Mouse (Mus musculus): ENCODE results near the gene Gjb6. TPM values are rescaled to one million over a fixed set of nuclear protein-coding genes. Genes with fewer than 3 reads are reported as not detected.

Gjb6 gene
- polyA plus RNA-seq, 1 experiment from 2014 or later: 3.0 TPM

DNA sequence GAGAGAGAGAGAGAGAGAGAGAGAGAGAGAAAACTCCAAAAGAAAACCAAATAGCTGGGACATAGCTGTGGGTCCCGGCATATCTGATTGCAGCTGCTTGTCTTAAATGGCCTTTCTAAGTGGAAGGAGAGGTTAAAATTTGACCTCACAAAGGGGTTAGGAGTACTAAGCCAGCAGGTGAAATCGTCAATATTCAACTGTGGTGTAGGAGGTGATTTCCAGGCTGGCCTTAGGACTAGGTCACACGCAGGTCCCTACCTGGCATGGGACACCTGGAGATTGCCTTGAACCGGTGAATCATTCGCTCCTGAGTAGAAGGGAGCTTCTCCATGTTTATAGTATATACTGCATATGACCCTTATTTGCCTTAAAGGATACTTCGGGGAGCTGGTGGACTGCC is 30.3 kb downstream of the Gjb6 start:
- Histone ChIP-seq H3K27ac (ENCODE audit: low read depth, low read length) (no peak overlapping the region), H3K4me1 (ENCODE audit: control insufficient read depth, insufficient read depth, low read length) (peaks cover 8% of the 10 kb centered on the region; the same call in 1 of the 2 replicates), H3K4me3 (ENCODE audit: low read depth, low read length) (no peak overlapping the region), H3K9me3 (ENCODE audit: control insufficient read depth, low read length) (no peaks in the 10 kb centered on the region), H3K27me3 (ENCODE audit: control insufficient read depth, insufficient read depth, low read length) (peaks cover 44% of the 10 kb centered on the region), H3K9ac (ENCODE audit: low read length) (no peak overlapping the region), H3K36me3 (ENCODE audit: control insufficient read depth, insufficient read depth, low read length) (no peaks in the 10 kb centered on the region), H3K4me2 (no peak overlapping the region)
- 57% methylated on average over 6 of the region's 6 CpGs for WGBS
- ATAC-seq (ENCODE audit: low FRiP score) (no peak), DNase-seq (ENCODE audit: low spot score, missing footprints) (no peak)

DNA sequence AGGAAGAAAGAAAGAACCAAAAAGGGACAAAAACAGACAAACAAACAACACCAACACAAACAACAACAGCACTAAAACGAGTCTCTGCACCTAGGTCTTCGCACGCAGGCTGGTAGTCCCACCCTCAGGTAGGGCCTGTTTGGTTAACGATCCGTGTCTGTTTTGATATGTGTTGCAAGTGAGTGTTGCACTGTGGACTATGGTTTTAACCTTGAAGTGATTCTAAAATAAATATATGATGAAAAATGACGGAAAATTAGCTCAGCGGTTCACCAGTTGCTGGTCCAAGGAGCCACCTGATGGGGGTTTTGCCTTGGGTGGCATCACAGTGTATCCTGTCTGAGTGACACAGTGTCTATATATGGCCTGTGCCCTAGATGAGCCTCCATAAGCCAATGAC is 31.8 kb downstream of the Gjb6 start:
- Histone ChIP-seq H3K4me2 (no peak overlapping the region), H3K9me3 (ENCODE audit: control insufficient read depth, low read length) (no peaks in the 10 kb centered on the region), H3K27me3 (ENCODE audit: control insufficient read depth, insufficient read depth, low read length) (peaks cover 38% of the 10 kb centered on the region), H3K4me1 (ENCODE audit: control insufficient read depth, insufficient read depth, low read length) (peaks cover 8% of the 10 kb centered on the region; the same call in 1 of the 2 replicates), H3K36me3 (ENCODE audit: control insufficient read depth, insufficient read depth, low read length) (no peaks in the 10 kb centered on the region), H3K27ac (ENCODE audit: low read depth, low read length) (no peak overlapping the region), H3K9ac (ENCODE audit: low read length) (no peak overlapping the region), H3K4me3 (ENCODE audit: low read depth, low read length) (no peak overlapping the region)
- DNase-seq (ENCODE audit: low spot score, missing footprints): no peak
- 91% methylated on average over 7 of the region's 7 CpGs for WGBS
- no peak for ATAC-seq (ENCODE audit: low FRiP score)

DNA sequence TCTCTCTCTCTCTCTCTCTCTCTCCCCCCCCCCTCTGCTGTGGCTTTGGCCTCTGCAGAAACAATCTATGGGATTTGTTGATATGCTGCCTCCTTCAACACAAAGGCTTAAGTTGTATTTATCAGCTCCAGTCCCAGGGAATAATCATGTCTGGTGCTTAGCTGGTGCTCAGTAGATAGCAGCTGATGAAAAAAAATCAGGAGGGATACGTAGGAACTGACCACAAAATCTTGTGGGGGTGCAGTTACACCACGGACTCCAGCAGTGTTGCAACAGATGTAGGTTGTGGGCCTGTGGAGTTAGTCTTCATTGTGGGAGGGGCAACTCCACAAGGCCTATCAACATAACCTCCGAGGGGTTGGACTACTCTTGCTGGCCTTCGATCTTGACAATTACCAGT is 37.6 kb downstream of the Gjb6 start:
- DNase-seq (ENCODE audit: low spot score, missing footprints) (no peak), ATAC-seq (ENCODE audit: low FRiP score) (no peak)
- H3K4me2 ChIP-seq: no peak overlapping the region
- no peaks in the 10 kb centered on the region for H3K4me1 ChIP-seq (ENCODE audit: control insufficient read depth, insufficient read depth, low read length)
- no peaks in the 10 kb centered on the region for H3K36me3 ChIP-seq (ENCODE audit: control insufficient read depth, insufficient read depth, low read length)
- H3K9ac ChIP-seq (ENCODE audit: low read length): no peak overlapping the region
- H3K27ac ChIP-seq (ENCODE audit: low read depth, low read length): no peak overlapping the region
- WGBS: 83% methylated on average over 4 of the region's 4 CpGs
- no peaks in the 10 kb centered on the region for H3K27me3 ChIP-seq (ENCODE audit: control insufficient read depth, insufficient read depth, low read length)
- no peaks in the 10 kb centered on the region for H3K9me3 ChIP-seq (ENCODE audit: control insufficient read depth, low read length)
- no peak overlapping the region for H3K4me3 ChIP-seq (ENCODE audit: low read depth, low read length)

DNA sequence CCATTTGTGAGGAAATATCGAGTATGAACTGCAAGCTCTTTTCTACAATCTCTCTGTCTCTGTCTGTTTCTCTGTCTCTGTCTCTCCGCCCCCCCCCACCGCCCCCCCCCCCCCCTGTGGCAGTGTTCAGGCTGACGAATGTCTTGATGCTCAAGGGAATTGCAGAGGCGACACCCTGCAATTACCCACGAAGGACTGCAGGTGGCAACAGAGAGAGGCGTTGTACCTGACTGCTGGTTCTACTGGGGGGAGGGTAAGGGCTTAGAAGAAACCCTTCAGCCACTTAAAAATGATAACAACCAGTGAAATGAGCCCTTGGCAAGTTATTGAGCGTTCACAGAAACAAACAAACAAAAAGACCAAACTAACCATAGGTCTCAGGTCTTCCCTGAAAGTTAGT is 40.4 kb downstream of the Gjb6 start:
- H3K36me3 ChIP-seq (ENCODE audit: control insufficient read depth, insufficient read depth, low read length): no peaks in the 10 kb centered on the region
- 8% methylated on average over 7 of the region's 8 CpGs for WGBS
- no peak overlapping the region for H3K27ac ChIP-seq (ENCODE audit: low read depth, low read length)
- no peak overlapping the region for H3K4me3 ChIP-seq (ENCODE audit: low read depth, low read length)
- no peaks in the 10 kb centered on the region for H3K4me1 ChIP-seq (ENCODE audit: control insufficient read depth, insufficient read depth, low read length)
- no peak overlapping the region for H3K4me2 ChIP-seq
- H3K9ac ChIP-seq (ENCODE audit: low read length): no peak overlapping the region
- no peak for DNase-seq (ENCODE audit: low spot score, missing footprints)
- no peaks in the 10 kb centered on the region for H3K9me3 ChIP-seq (ENCODE audit: control insufficient read depth, low read length)
- no peaks in the 10 kb centered on the region for H3K27me3 ChIP-seq (ENCODE audit: control insufficient read depth, insufficient read depth, low read length)
- ATAC-seq (ENCODE audit: low FRiP score): no peak

DNA sequence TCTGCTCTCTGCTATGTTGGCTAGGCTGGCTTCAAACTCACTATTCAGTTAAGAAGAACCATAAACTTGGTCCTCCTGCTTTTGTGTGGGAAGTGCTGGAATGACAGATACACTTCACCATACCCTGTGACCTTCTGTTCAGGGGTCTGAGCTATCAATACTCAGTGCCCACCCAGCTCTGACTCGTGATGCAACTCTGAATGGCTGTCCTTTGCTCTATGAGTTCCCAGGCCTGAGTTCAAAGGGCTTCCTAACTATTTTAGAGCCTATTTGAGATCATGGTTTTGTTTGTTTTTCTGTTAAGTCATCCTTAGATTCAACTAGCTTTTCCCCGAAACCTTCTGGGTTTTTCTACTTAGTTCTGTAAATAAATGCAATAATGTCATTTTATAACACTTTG is 43.4 kb downstream of the Gjb6 start:
- no peaks in the 10 kb centered on the region for H3K36me3 ChIP-seq (ENCODE audit: control insufficient read depth, insufficient read depth, low read length)
- H3K9ac ChIP-seq (ENCODE audit: low read length): no peak overlapping the region
- no peaks in the 10 kb centered on the region for H3K27me3 ChIP-seq (ENCODE audit: control insufficient read depth, insufficient read depth, low read length)
- H3K4me3 ChIP-seq (ENCODE audit: low read depth, low read length): no peak overlapping the region
- no peaks in the 10 kb centered on the region for H3K4me1 ChIP-seq (ENCODE audit: control insufficient read depth, insufficient read depth, low read length)
- ATAC-seq (ENCODE audit: low FRiP score) (no peak), DNase-seq (ENCODE audit: low spot score, missing footprints) (no peak)
- no peaks in the 10 kb centered on the region for H3K9me3 ChIP-seq (ENCODE audit: control insufficient read depth, low read length)
- no peak overlapping the region for H3K27ac ChIP-seq (ENCODE audit: low read depth, low read length)
- WGBS: 66% methylated on average over 2 of the region's 2 CpGs
- H3K4me2 ChIP-seq: no peak overlapping the region

DNA sequence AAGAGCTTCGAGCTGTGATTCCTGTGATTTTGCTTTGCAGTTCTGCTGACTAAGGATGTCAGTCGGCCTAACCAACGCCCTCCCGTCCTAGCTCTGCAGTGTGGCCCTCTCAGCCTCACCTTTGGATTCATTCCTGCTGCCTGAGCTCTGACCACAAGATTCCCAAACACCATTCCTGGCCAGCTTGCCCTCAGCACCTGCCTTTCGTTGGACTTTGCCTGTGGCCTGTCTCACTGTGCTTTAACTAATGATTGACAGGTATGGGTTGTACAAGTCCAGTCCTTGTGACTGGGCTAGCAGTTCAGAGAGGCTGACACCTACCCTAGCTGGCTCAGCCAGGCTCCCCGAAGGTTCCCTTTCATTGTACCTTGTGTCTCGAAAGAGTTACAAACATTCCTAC is 44.3 kb downstream of the Gjb6 start:
- Histone ChIP-seq H3K4me1 (ENCODE audit: control insufficient read depth, insufficient read depth, low read length) (no peaks in the 10 kb centered on the region), H3K27ac (ENCODE audit: low read depth, low read length) (no peak overlapping the region), H3K27me3 (ENCODE audit: control insufficient read depth, insufficient read depth, low read length) (no peaks in the 10 kb centered on the region), H3K9ac (ENCODE audit: low read length) (no peak overlapping the region), H3K4me2 (no peak overlapping the region), H3K36me3 (ENCODE audit: control insufficient read depth, insufficient read depth, low read length) (no peaks in the 10 kb centered on the region), H3K4me3 (ENCODE audit: low read depth, low read length) (no peak overlapping the region), H3K9me3 (ENCODE audit: control insufficient read depth, low read length) (no peaks in the 10 kb centered on the region)
- DNase-seq (ENCODE audit: low spot score, missing footprints) (no peak), ATAC-seq (ENCODE audit: low FRiP score) (no peak)
- 84% methylated on average over 7 of the region's 7 CpGs for WGBS

DNA sequence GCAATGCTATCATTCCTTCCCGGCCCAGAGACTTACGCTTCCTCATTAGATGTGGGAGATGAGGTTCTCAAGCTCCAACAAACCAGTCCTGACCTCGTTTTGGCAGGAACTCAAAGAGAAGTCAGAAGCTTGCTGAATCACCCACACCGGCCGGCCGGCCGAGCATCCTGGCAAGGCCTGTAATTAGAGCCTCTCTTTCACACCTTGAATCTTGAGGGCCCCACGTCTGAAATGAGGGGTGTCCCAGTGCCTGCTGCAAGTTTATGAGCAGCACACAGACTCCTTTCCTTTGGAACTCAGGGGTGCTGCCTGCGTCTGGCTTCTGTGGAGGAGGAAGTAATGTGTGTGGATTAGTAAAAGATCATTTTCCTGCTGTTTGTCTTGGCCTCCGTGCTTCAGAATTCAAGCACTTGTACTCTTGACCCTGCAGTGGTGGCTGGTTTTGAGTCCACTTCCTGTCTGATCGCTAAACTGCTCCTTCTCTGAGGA is 49.2 kb downstream of the Gjb6 start:
- H3K9me3 ChIP-seq (ENCODE audit: control insufficient read depth, low read length): no peaks in the 10 kb centered on the region
- no peak overlapping the region for H3K4me2 ChIP-seq
- H3K36me3 ChIP-seq (ENCODE audit: control insufficient read depth, insufficient read depth, low read length): no peaks in the 10 kb centered on the region
- no peaks in the 10 kb centered on the region for H3K4me1 ChIP-seq (ENCODE audit: control insufficient read depth, insufficient read depth, low read length)
- H3K4me3 ChIP-seq (ENCODE audit: low read depth, low read length): no peak overlapping the region
- H3K27me3 ChIP-seq (ENCODE audit: control insufficient read depth, insufficient read depth, low read length): no peaks in the 10 kb centered on the region
- no peak overlapping the region for H3K9ac ChIP-seq (ENCODE audit: low read length)
- no peak for ATAC-seq (ENCODE audit: low FRiP score)
- WGBS: 75% methylated on average over 11 of the region's 11 CpGs
- no peak for DNase-seq (ENCODE audit: low spot score, missing footprints)
- H3K27ac ChIP-seq (ENCODE audit: low read depth, low read length): no peak overlapping the region

DNA sequence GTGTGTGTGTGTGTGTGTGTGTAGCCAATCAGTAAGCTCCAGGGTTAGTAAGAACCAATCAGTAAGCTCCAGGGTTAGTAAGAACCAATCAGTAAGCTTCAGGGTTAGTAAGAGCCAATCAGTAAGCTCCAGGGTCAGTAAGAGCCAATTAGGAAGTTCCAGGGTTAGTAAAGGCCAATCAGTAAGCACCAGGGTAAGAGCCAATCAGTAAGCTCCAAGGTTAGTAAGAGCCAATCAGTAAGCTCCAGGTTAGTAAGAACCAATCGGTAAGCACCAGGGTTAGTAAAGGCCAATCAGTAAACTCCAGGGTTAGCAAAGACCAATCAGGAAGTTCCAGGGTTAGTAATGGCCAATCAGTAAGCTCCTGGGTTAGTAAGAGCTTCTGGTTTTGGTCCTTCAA is 50.5 kb downstream of the Gjb6 start:
- 97% methylated on average over 1 of the region's 1 CpGs for WGBS
- no peak overlapping the region for H3K4me3 ChIP-seq (ENCODE audit: low read depth, low read length)
- ATAC-seq (ENCODE audit: low FRiP score) (no peak), DNase-seq (ENCODE audit: low spot score, missing footprints) (peak; percentile 47)
- H3K27ac ChIP-seq (ENCODE audit: low read depth, low read length): no peak overlapping the region
- H3K36me3 ChIP-seq (ENCODE audit: control insufficient read depth, insufficient read depth, low read length): no peaks in the 10 kb centered on the region
- no peak overlapping the region for H3K9ac ChIP-seq (ENCODE audit: low read length)
- no peaks in the 10 kb centered on the region for H3K27me3 ChIP-seq (ENCODE audit: control insufficient read depth, insufficient read depth, low read length)
- H3K4me1 ChIP-seq (ENCODE audit: control insufficient read depth, insufficient read depth, low read length): no peaks in the 10 kb centered on the region
- H3K9me3 ChIP-seq (ENCODE audit: control insufficient read depth, low read length): no peaks in the 10 kb centered on the region
- H3K4me2 ChIP-seq: no peak overlapping the region

DNA sequence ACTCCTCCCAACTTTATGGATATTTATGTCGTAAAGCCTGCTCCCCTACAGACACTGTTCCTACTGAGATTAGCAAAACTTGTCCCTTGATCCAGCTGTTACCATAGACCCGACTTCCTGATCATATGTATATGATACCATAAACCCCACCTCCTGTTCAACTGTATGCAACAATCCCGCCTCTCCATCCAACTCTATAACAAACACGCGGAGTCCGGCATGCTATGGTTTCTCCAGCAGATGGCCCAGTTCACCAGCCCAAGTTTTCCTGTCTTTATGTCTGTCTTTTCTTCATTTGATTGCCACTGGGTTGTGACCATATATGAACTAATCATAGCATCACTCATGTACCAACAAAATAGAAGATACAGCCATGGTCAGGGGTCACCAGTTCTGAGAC is 57.9 kb downstream of the Gjb6 start:
- DNase-seq (ENCODE audit: low spot score, missing footprints): peak; percentile 2
- Histone ChIP-seq H3K27ac (ENCODE audit: low read depth, low read length) (no peak overlapping the region), H3K4me3 (ENCODE audit: low read depth, low read length) (no peak overlapping the region), H3K36me3 (ENCODE audit: control insufficient read depth, insufficient read depth, low read length) (no peaks in the 10 kb centered on the region), H3K27me3 (ENCODE audit: control insufficient read depth, insufficient read depth, low read length) (no peaks in the 10 kb centered on the region), H3K9ac (ENCODE audit: low read length) (no peak overlapping the region), H3K4me2 (no peak overlapping the region), H3K9me3 (ENCODE audit: control insufficient read depth, low read length) (no peaks in the 10 kb centered on the region), H3K4me1 (ENCODE audit: control insufficient read depth, insufficient read depth, low read length) (no peaks in the 10 kb centered on the region)
- ATAC-seq (ENCODE audit: low FRiP score): no peak
- WGBS: 87% methylated on average over 6 of the region's 6 CpGs

Data from midbrain, embryonic 11.5 days (tissue).